Mouse (Mus musculus) 416B (cell line): ENCODE data around the gene Kctd2.
A peak's percentile ranks its signal among the peaks of the same experiment; 100 is the strongest.
"Not testable (repeated sequence)": the region's sequence is repeated elsewhere in the genome, so short reads cannot be mapped to it uniquely, and the experiment has no call there.

Source experiments
- DNase-seq: peaks from one replicate; pipeline ENCODE4 v3.0.0; 2011; ENCODE audit warnings: low read depth

Gene Kctd2

DNA sequence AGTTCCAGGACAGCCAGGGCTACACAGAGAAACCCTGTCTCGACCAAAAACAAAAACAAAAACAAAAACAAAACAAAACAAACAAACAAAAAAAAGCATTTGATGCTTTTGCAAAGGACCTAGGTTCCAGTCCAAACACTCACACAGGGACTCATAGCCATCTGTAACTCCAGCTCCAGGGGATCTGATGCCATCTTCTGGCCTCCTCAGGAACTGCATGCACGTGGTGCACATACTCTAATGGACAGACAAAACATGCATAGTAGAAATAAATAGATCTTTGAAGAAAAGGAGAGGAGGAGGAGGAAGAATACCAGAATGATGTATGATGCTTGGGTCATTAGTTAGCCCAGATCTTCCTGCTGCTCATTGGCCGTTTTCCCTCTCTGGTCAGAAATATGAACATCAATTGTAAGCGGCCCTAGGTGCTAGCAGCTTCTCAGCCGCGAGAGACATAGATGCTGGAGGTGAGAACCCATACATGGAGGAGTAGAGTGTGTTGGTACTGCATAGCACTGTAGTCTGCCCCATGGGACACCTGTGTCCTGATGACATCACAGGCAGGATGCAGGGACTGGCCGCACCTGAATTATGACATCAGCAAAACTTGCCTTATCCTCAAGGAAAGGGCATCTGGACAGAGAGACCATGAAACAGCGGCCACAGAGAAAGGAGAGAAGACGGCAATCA is 20.1 kb downstream of the Kctd2 start, which contains the start of gene Trim80:
Trim80 (plus strand) TSS at position 640 of the 690 bp plus-strand sequence.
- no peak for DNase-seq

DNA sequence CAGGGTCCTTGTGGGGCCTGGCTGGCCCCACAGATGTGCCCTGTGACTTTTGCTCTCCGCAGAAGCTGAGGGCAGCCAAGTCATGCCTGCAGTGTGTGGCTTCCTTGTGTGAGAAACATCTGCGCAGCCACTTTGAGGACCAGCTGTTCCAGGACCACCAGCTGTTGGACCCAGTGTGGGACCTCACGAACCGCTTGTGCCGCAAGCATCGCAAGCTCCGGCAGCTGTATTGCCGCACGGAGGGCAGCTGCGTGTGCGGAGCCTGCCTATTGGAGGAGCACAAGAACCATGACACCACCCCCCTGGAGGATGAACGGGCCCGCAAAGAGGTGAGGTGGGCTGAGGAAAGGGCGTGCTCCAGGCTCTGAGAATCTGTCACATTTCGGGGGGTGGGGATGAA is 21.5 kb downstream of the Kctd2 start:
- DNase-seq, result no peak

DNA sequence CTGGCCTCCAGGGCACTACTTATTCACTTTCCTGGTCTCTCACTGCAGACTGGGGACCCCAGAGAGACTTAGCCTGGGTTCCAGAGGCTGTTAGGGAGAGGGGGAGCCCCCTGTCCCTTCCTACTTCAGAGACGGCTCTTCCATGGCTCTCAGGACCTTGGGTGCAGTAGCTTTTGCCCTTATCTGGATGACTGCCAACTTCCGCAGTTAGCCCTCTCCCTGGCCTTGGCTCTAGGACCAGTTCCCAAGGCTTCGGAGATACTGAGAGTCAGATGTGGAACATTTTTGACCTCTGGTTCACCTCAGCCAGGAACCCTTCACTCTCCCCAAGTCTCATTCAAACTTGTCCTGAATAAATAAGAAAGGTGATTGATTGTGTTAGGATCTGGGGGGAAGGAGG is 27.0 kb downstream of the Kctd2 start:
- no peak for DNase-seq

DNA sequence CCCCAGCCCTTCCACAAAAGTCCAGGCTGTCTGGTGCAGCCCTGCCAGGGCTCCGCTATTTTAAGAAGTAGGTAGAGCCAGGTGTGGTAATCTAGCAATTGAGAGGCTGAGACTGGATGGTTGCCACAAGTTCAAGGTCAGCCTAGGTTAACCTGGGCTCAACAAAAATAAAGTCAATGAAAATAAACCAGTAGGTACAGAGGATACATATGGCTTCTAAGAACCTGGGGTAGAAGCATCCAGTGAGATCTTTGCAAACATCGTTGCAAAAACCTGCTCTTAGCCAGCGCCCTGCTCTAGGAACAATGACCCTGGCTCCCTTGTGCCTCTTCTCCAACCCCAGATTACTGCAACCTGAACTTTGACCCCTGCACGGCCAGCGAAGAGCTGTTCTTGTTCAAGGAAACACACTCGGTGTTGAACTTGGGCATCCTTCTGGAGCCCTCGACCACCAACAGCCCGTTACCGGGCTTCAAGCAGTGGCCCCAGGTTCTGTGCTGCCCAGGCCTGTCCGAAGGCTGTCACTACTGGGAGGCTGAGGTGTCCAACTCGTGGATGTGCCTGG is 27.5 kb downstream of the Kctd2 start:
- no peak for DNase-seq

DNA sequence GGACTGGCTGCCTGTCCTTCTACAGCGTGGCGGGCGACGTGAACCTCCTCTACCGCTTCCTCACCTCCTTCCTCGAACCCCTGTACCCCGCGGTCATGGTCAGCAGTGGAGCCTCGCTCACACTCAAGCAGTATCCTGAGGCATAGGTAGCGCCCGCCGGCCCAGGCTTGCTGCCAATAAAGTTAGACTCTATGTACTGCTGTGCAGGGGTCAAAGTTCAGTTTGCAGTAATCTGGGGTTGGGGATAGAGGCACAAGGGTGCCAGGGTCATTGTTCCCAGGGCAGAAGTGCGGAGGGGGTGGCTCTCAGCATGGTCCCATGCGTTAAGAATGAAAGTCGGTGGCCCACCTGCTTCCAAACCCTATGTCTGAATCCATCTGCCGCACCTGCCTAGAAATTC is 28.1 kb downstream of the Kctd2 start:
- no peak for DNase-seq

DNA sequence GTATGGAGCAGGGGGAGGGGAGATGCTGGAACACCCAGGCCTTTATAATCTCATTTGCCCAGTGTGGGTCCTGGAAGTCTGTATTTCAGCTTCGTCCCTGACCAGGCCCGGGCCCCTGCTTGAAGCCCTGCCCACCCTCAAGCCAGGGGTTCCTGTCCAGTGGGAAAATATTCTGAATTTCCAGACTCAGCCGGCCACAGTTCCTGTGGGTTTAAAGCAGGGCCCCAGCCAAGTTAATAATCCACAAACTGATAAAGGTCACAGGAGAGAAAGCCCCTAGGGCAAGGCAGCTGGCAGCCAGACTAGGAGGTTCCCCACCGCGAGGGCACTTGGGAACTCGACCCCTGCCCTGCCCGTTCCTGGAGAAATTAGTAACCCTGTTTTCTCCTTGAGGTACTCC is 29.1 kb downstream of the Kctd2 start:
- DNase-seq, result no peak

DNA sequence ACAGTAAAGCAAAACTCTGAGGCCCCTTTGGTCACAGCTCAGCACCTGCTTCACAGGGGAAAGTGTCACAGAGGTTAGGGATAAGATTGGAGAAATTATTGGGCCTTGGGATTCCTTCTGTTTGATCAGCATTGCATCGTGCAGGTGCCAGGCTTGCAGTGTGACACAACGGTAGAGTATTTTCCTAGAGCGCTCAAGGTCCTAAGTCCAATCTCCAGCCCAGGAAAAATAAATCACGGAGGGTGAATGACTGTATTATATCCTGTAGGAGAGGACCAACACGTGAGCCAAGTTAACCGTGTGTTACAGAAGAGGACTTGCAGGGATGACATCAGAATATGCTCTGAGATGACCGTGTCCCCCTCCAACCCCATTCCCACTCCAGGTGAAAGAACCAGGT is 30.2 kb downstream of the Kctd2 start:
- DNase-seq, result no peak

DNA sequence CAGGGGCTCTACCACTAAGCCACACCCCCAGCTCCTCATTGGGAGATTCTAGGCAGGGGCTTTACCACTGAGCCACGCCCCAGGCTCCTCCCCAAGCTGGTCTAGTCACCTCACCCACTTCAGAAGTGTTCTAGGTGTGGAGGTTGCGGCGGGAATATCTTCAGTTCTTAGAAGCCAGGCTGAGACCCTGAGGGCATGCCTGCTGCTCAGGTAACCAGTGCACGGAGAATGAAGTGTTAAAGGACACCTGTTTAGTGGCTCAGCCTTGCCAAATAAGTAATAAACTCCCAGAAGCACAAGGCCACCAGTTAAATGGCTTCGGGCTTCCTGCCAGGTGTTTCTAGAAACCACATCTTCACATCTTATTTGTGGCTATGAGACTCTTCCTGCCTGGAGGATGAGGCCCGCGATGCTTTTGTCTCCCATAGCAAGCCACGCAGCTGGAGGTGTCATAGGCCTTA is 31.9 kb downstream of the Kctd2 start:
- peak; percentile 62 for DNase-seq

DNA sequence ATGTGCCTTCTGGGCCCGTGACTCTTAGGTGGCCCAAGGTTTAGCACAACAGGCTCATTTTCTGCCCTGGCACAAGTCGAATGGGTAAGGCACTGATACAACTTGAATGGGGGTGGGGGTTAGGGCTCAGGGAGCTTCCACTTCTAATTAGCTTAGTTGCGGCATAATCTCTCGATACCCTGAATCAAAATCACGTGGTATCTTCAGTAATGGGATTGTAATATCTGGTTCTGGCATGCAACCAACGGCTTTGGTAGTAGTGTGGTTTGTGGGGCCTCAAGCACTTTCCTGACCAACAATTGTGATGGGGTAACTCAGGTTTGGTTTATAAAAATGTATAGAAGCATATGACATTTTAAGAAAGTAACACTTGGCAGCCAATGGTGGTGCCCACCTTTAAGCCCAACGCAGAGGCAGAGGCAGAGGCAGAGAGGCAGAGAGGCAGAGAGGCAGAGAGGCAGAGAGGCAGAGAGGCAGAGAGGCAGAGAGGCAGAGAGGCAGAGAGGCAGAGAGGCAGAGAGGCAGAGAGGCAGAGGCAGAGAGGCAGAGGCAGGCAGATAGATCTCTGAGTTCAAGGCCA is 32.4 kb downstream of the Kctd2 start:
- DNase-seq, result peak; percentile 65

DNA sequence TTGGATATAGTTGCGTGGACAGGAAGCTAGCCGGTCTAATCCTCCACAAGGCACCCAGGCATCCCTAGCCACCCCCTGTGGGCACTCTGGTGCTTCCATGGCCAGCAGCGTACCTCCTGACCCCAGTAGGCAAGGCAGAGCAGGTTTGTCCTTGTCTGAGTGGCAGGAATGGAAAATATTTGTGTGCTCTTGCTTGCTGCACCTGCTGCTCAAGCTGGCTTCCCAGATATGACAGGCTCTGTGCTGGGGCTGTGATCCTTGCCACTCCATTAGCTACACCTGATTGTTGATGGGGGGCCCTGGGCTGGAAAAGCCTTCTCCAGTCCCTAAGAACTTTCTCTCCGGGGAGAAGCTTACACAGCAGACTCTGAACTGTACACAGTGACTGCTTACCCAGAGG is 33.4 kb downstream of the Kctd2 start:
- DNase-seq, result no peak

DNA sequence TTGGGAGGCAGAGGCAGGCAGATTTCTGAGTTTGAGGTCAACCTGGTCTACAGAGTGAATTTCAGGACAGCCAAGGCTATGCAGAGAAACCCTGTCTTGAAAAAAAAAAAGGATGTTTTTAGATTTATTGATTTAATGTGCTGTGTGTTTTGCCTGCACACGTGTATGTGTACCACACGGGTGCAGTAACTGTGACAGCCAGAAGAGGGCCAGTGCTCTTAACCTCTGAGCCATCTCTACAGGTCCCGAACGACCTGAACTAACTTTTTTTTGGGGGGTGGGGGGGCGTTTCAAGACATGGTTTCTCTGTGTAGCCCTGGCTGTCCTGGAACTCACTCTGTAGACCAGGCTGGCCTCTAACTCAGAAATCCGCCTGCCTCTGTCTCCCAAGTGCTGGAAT is 34.9 kb downstream of the Kctd2 start:
- DNase-seq, result not testable (repeated sequence)

DNA sequence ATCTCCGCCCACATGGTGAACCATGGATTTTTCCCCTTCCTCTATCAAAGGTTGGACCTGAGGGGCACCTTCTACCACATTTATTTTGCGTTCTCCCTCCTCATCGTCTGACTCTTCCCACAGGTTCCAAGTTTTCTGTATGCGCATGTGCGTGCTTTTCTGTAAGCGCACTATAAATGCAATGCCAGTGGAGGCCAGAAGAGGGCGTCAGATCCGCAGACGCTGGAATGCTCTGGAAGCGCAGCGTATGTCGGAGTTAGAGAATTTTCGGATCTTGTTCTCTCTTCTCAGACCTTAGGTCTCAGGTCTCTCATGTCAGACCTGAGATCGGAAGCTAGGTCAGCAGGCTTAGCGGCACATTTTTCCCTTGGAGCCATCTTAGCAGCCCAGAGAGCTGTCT is 35.7 kb downstream of the Kctd2 start:
- no peak for DNase-seq

DNA sequence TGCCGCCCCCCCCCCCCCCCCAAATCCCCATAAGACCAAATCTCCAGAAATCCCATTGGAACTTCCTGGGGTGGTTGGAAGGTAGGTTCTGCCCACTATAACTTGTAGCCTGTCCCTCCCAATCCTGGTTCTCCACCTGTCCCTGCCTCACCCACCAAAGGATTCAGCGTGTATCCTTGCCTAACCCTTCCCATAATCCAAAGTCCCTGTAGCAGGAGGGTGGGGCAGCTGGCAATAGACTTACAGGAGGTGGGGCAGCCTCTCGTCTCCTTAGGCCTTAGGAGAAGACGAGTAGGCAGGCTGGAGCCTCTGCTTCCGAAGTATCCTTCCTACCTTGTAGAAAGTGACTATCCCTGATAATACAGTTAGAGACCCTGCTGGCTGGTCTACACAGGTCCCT is 36.3 kb downstream of the Kctd2 start:
- DNase-seq, result no peak

DNA sequence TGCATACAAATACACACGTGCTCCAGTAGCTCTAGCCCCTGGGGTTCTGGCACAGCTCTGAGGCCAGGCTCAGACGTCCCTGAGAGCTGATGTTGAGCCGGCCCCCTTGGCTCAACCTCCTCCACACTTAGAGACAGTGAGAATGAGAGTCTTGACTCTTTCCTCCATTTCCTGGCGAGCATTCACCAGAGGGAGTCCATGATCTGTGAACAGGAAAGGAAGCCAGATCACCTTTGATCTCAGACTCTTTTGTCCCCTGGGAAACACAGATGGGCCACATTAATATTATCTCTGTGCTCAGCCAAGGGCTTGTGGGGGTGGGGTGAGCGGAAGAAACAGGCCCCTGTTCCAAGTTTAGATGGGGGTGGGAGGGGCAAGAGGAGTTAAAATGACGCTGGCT is 37.5 kb downstream of the Kctd2 start:
- DNase-seq, result no peak

DNA sequence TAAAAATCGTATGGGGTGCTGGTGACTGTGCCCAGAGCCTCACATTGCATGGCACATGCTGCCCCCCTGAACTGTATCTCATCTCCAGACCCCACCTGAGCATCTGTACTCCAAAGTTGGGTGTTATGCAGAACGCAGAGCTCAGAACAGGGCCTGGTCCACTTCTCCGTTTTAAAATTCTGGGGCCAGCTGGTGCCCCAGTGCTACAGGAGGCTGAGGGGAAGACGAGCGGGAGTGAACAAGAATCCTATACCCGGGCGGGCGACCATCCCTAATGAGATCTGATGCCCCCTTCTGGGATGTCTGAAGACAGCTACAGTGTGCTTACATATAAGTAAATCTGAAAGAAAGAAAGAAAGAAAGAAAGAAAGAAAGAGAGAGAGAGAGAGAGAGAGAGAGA is 41.0 kb downstream of the Kctd2 start:
- DNase-seq, result no peak

DNA sequence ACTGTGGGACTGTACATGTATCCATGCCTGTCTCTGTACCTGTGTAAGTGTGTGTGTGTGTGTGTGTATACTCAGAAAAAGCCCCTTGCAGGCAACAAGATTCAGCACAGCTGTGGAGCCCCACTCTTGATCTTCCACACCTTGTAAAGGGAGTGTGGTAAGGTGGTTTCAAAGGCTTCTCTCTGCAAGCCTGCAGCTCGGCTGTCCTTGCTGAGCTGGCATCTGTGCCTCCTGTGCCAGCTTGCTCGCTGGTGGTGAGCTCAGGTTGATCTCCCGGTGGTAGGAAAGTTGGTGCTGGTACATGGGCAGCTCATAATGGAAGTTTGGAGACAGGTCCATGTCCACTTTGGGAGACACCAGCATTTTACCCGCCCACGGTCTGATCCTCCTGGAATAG is 41.9 kb downstream of the Kctd2 start:
- no peak for DNase-seq

DNA sequence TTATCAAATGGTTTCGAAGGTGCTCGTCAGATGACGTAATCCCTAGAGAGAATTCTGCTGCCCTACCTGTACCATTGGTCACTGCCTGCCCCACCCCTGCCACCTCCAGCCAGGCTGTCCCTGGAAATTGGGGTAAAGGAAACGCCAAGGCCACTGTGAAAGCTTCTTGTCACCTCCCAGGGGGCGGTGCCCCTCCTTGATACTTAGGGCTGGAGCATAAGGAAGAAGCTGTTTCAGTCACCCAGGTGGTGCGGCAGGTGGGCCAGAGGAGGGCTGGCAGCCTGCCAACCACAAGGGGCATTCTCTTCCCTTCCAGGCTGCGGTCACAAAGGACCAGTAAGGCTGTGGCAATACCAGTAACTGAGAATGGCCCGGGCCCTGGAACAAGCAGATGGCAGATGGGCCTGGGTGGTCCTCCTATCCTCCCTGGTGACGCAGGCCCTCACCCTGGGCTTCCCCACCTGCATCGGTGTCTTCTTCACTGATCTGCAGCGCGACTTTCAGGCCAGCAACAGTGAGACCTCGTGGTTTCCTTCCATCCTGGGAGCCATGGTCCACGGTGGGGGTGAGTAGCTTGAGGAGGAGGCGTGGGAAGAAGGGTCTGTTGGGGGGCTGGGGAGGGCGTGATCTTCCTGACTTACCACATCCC is 42.4 kb downstream of the Kctd2 start, which contains the start of gene Slc16a5:
Slc16a5 (plus strand) TSS at position 232 of the 649 bp plus-strand sequence.
- DNase-seq, result no peak

DNA sequence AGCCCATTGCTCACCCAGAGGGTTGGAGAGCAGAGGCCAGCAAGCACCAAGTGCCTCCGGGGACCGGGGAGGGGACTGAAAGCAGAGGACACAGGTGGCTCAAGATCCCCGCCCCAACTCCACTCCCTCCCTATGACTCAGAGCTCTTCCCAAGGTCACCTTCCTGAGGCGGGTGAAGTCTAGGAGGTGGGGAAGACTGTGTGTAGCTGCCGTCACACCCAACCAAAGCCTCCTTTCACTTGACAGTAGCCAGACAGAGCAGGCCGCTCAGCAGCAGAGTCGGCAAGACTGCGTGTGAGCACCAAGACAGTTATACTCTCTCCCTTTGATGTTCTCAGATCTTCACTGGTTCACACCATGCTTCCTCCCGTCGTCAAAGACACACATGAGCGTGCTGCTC is 43.5 kb downstream of the Kctd2 start:
- DNase-seq, result no peak

DNA sequence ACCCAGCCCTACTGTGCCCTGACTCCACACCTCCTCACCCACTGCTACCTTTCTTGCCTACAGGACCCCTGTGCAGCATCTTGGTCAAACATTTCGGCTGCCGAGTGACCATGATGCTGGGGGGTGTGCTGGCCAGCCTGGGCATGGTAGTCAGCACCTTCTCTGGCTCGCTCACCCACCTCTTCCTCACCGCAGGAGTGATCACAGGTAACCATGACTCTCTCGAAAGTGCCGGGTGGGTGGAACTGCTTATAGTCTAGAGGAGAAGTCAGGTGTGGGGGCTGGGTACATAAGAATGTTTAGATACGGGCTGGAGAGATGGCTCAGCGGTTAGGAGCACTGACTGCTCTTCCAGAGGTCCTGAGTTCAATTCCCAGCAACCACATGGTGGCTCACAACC is 44.9 kb downstream of the Kctd2 start:
- no peak for DNase-seq

DNA sequence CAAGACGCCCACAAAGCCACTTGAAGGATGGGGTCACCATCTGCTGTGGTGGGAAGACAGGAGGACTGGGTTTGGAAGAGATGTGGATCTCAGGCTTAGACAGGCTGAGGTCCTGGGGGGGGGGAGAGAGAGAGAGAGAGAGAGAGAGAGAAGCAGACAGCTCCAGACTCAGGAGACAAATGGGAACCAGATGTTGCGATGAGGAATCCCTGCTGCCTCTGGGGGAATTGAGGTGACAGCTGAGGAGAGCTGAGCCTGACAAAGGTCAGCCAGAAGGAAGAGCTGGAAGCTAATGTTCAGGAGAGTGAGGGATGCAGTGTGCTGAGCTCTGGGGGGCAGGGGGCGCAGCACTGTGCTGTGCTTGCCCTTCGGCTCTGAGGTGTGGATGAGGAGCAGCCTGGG is 47.3 kb downstream of the Kctd2 start:
- DNase-seq, result no peak

DNA sequence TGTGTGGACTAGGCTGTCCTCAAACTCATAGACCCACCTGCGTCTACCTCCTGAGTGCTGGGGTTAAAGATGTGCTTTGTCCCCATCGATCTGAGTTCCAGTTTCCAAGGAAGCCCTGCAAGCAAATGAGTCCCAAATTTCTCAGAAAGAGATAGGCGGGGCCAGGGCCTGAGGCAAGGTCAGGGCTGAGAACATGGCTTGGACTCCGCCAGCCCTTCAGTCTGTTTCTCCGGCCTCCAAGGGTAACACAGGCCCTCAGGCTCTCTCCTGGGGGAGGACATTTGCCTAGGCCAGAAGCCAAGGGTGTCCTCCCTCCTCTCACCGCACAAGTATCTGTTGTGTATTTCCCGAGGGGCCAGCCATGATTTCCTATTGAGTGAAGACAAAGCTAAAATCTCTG is 52.3 kb downstream of the Kctd2 start:
- no peak for DNase-seq

DNA sequence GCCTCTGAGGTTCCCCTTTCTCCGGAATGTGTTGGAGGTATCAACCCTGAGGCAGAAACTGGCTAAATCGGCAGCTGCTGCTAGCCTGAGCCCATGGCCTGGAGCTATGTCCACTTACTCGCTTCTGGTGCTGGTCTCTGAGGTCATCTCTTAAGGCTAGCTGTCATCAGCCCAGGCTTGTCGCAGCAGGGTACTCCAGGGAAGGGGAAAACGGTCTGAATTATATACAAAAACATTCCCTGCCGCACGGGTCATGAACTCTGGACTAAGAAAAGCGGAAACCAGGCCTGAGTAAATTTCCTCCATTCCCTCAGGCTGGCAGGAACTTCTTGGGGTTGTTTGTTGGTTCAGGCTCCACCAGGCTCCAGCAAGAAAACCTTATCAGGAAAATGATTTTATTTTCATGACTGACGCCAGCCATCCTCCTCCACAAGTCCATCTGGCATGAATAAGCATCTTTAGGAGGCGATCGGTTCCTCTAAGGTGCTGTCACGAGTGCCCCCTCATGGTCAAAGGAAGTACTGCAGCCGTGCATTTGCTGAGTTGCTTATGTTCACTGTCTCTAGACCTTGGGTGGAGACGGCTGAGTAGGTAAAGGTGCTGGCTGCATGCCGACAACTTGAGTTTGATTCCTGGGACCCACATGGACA is 53.8 kb downstream of the Kctd2 start:
- peak; percentile 95 for DNase-seq
